ENCODE assay signal across 26 mouse cellular contexts in genomic region chr3:129503781-129504180, GRCm38 (mm10). TPM values are rescaled to one million over a fixed set of nuclear protein-coding genes. Genes with fewer than 3 reads are reported as not detected.
DNase-seq lines count a peak whose midpoint lies in the region; ATAC-seq and TF ChIP-seq lines count a peak whose summit lies in the region.
"Had no signal": no experiment of that assay in that cellular context is flagged by ENCODE, and none has a peak within 500 bp of the region (broad histone marks: within the 10 kb centered on the region; RNA-seq: fewer than 3 reads in every experiment).

No protein-coding gene starts in this region.

- no peak for TF ChIP-seq CTCF in liver, postnatal 0 days (IDR thresholded peaks at IDR 0.05; ENCODE audit: low read depth)
- TF ChIP-seq CTCF in lung, postnatal 0 days (IDR thresholded peaks at IDR 0.05): no peak

- no peak for TF ChIP-seq EP300 in liver, postnatal 0 days (IDR thresholded peaks at IDR 0.05; ENCODE audit: low read depth)
- no peak for TF ChIP-seq EP300 in lung, postnatal 0 days (IDR thresholded peaks at IDR 0.05)

- no peak overlapping the region for H3K4me2 ChIP-seq in liver, postnatal 0 days (ENCODE audit: low read depth, low read length)
- H3K4me2 ChIP-seq in lung, postnatal 0 days (replicated peaks; ENCODE audit: low read depth, low read length): no peak overlapping the region
- no peak overlapping the region for H3K4me2 ChIP-seq in forebrain, embryonic 16.5 days (ENCODE audit: low read length)
- H3K4me2 ChIP-seq: embryonic facial prominence, embryonic 15.5 days; forebrain, embryonic 12.5 days; heart, embryonic 12.5 days; limb, embryonic 15.5 days; liver, embryonic 13.5 days had no signal

- no peaks in the 10 kb centered on the region for H3K36me3 ChIP-seq in liver, postnatal 0 days (replicated peaks; ENCODE audit: insufficient read depth, low read length)
- H3K36me3 ChIP-seq in lung, postnatal 0 days (ENCODE audit: insufficient read depth, low read length): no peaks in the 10 kb centered on the region
- no peaks in the 10 kb centered on the region for H3K36me3 ChIP-seq in forebrain, embryonic 16.5 days (ENCODE audit: control insufficient read depth, insufficient read depth)
- H3K36me3 ChIP-seq: embryonic facial prominence, embryonic 10.5 days; embryonic facial prominence, embryonic 15.5 days; forebrain, embryonic 12.5 days; heart, embryonic 12.5 days; limb, embryonic 10.5 days; limb, embryonic 15.5 days; liver, embryonic 13.5 days had no signal

- no peak overlapping the region for H3K27ac ChIP-seq in liver, postnatal 0 days (ENCODE audit: low read depth)
- H3K27ac ChIP-seq in lung, postnatal 0 days (ENCODE audit: low read length): no peak overlapping the region
- no peak overlapping the region for H3K27ac ChIP-seq in forebrain, embryonic 16.5 days (ENCODE audit: low read length)
- H3K27ac ChIP-seq: embryonic facial prominence, embryonic 10.5 days; embryonic facial prominence, embryonic 15.5 days; forebrain, embryonic 12.5 days; limb, embryonic 10.5 days; limb, embryonic 15.5 days; liver, embryonic 13.5 days had no signal

- H3K4me3 ChIP-seq in liver, postnatal 0 days (ENCODE audit: low read depth, low read length): no peak overlapping the region
- no peak overlapping the region for H3K4me3 ChIP-seq in lung, postnatal 0 days (ENCODE audit: low read depth, low read length)
- no peak overlapping the region for H3K4me3 ChIP-seq in forebrain, embryonic 16.5 days (replicated peaks; ENCODE audit: low read length)
- H3K4me3 ChIP-seq: embryonic facial prominence, embryonic 10.5 days; embryonic facial prominence, embryonic 15.5 days; forebrain, embryonic 12.5 days; heart, embryonic 12.5 days; limb, embryonic 10.5 days; limb, embryonic 15.5 days; liver, embryonic 13.5 days had no signal

- no peak for ATAC-seq in liver, postnatal 0 days
- ATAC-seq in lung, postnatal 0 days: no peak
- ATAC-seq in forebrain, embryonic 16.5 days: no peak
- ATAC-seq: hindbrain, embryonic 16.5 days; midbrain, embryonic 16.5 days had no signal

- 80% methylated on average over 7 of the region's 7 CpGs for WGBS in liver, postnatal 0 days (ENCODE audit: insufficient replicate concordance)
- WGBS in lung, postnatal 0 days: 72% methylated on average over 7 of the region's 7 CpGs
- WGBS in forebrain, embryonic 16.5 days: 90% methylated on average over 7 of the region's 7 CpGs

- no peak overlapping the region for H3K9ac ChIP-seq in liver, postnatal 0 days (replicated peaks)
- no peak overlapping the region for H3K9ac ChIP-seq in lung, postnatal 0 days (replicated peaks; ENCODE audit: low read depth)
- no peak overlapping the region for H3K9ac ChIP-seq in forebrain, embryonic 16.5 days (replicated peaks; ENCODE audit: low read depth, low read length)
- H3K9ac ChIP-seq: embryonic facial prominence, embryonic 15.5 days; forebrain, embryonic 12.5 days; heart, embryonic 12.5 days; limb, embryonic 15.5 days; liver, embryonic 13.5 days had no signal

- H3K4me1 ChIP-seq in liver, postnatal 0 days (ENCODE audit: insufficient read depth): no peaks in the 10 kb centered on the region
- no peaks in the 10 kb centered on the region for H3K4me1 ChIP-seq in lung, postnatal 0 days (ENCODE audit: insufficient read depth, low read depth, low read length)
- H3K4me1 ChIP-seq in forebrain, embryonic 16.5 days (replicated peaks; ENCODE audit: control insufficient read depth, insufficient read depth, low read length): no peaks in the 10 kb centered on the region
- H3K4me1 ChIP-seq: embryonic facial prominence, embryonic 10.5 days; embryonic facial prominence, embryonic 15.5 days; forebrain, embryonic 12.5 days; heart, embryonic 12.5 days; limb, embryonic 15.5 days; liver, embryonic 13.5 days had no signal

- H3K9me3 ChIP-seq in liver, postnatal 0 days (ENCODE audit: low read length): no peaks in the 10 kb centered on the region
- H3K9me3 ChIP-seq in lung, postnatal 0 days (ENCODE audit: low read length): no peaks in the 10 kb centered on the region
- no peaks in the 10 kb centered on the region for H3K9me3 ChIP-seq in forebrain, embryonic 16.5 days (ENCODE audit: control insufficient read depth, low read length)
- H3K9me3 ChIP-seq: embryonic facial prominence, embryonic 10.5 days; embryonic facial prominence, embryonic 15.5 days; forebrain, embryonic 12.5 days; limb, embryonic 10.5 days; limb, embryonic 15.5 days; liver, embryonic 13.5 days had no signal

- DNase-seq in urinary bladder, postnatal 14 days (ENCODE audit: low spot score): peak; percentile 48
- no peak for DNase-seq in urinary bladder, postnatal 10 days (ENCODE audit: low spot score)
- peak; percentile 67 for DNase-seq in kidney, adult 9 months
- DNase-seq in kidney, postnatal 10 days: peak; percentile 49
- peak; percentile 28 to 30 for DNase-seq in urinary bladder, postnatal 36 days (ENCODE audit: low spot score in 2 of 2)
- DNase-seq in liver, postnatal 0 days: no peak
- no peak for DNase-seq in lung, postnatal 0 days (ENCODE audit: low spot score)
- DNase-seq: adrenal gland, postnatal 25 days; B cell, adult 2 months; cerebellum, adult 18-20 months; cerebellum, postnatal 10 days; gastrocnemius, postnatal 14 days; layer of hippocampus, adult 9-11 months; liver, embryonic 13.5 days; lung, adult 2 months; lung, postnatal 14 days; thymus, postnatal 4 days had no signal

- no peaks in the 10 kb centered on the region for H3K27me3 ChIP-seq in liver, postnatal 0 days (ENCODE audit: insufficient read depth, low read length)
- no peaks in the 10 kb centered on the region for H3K27me3 ChIP-seq in lung, postnatal 0 days (replicated peaks; ENCODE audit: insufficient read depth, low read length)
- no peaks in the 10 kb centered on the region for H3K27me3 ChIP-seq in forebrain, embryonic 16.5 days (replicated peaks; ENCODE audit: control insufficient read depth, insufficient read depth, low read length)
- H3K27me3 ChIP-seq: embryonic facial prominence, embryonic 15.5 days; forebrain, embryonic 12.5 days; heart, embryonic 12.5 days; limb, embryonic 15.5 days; liver, embryonic 13.5 days had no signal

RNA-seq across cellular contexts. Expression of gene Elovl6, which starts 28.4 kb away (rescaled TPM):
- 6.6 and 8.0 TPM in 2 replicates for polyA plus RNA-seq in liver, postnatal 0 days (2015; fragmentation: Nextera tagmentation; extraction: Ambion mirVana)
- polyA plus RNA-seq in lung, postnatal 0 days (2015; fragmentation: Nextera tagmentation; extraction: Ambion mirVana): 3.7 and 4.1 TPM in 2 replicates
- polyA plus RNA-seq in forebrain, embryonic 16.5 days (2015; fragmentation: Nextera tagmentation; extraction: Ambion mirVana): 43.5 and 44.7 TPM in 2 replicates

Comparison
In these comparisons a context has a peak if more than half of its experiments do, and no peak if none do; other contexts are left out.
1. DNase-seq: peak in urinary bladder, postnatal 14 days (single experiment), kidney, adult 9 months (single experiment), kidney, postnatal 10 days (single experiment) and urinary bladder, postnatal 36 days (2 of 2); none in urinary bladder, postnatal 10 days (single experiment), liver, postnatal 0 days (single experiment) and lung, postnatal 0 days (single experiment).